Mouse (Mus musculus) small intestine, adult 2 months (tissue): ENCODE data around the gene Galr3.

Source experiments
- CTCF ChIP-seq: fragments of 200-500 bp; IDR thresholded peaks from 2 replicates; pipeline ENCODE4 v1.5.1; 2012; ENCODE audit warnings: low read depth, mild to moderate bottlenecking, control low read depth, inconsistent platforms, low read length, moderate library complexity, mixed read lengths; ENCODE audit not compliant: insufficient replicate concordance, insufficient read length; ENCODE audit errors: extremely low read depth
- POLR2A ChIP-seq: fragments of 200-500 bp; IDR thresholded peaks from 2 replicates; pipeline ENCODE4 v1.6.1; 2012; ENCODE audit warnings: low read depth, mild to moderate bottlenecking, control low read depth, inconsistent platforms, low read length, moderate library complexity

DNA sequence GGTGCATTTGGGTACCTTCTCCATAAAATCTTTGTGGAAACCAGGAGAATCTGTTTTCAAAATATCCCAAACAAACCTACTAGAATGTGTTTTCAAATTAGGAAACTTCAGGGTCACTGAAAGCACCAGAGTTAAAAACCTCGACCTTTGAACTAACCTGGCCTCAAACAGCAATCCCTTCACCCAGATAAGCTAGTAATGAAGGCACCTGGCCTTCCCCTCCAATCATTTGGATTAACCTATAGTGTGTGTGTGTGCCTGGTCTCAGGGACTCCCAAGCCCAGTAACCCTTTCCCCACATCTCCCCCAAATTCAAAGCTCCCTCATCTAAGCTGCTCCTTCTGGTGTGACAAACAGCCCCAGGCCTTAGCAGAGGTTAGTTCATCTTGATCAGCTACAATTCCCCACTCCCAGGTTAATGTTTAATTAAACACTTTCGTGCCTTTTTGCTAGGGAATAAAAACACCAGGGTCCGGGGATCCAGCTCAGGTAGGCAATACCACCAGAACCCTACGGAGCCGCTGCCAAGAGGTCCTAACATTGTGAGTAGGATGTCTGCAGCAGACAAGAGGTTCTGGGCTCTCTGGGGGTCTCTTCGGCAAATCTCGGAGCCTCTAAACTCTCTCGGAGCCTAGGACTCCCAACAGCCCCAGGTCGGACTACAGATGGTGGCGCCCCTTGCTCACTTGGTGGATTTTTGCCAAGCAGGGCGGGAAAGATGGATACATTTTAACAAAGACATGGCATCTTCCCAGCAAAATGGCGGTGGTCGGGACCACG, 15.0 kb upstream of the Galr3 start:
- no peak for TF ChIP-seq POLR2A
- TF ChIP-seq CTCF: no peak
